Mouse (Mus musculus) urinary bladder, postnatal 14 days (tissue): ENCODE data around the gene Pcif1.

ENCODE experiments used
- DNase-seq: peaks from one replicate; pipeline ENCODE4 v3.0.0; 2021; ENCODE audit warnings: low spot score

Gene Pcif1

DNA sequence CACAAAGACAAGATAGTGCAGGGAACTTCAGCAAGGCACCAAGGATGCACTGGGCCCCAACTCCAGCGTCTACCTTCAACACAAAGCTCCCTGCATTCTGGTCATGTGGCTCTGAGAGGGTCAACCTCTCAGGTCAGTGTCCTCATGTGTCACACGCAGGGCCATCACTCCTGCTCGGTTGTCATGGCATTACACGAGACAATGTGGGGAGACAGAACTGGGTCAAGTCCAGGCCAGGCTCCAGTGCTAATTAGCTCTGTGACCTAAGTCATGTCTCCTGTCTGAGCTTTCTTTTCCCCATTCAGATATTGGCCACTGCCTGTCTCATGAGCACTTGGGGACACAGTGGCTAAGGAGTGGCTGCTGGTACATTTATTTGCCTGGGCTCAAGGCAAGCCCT, 44.2 kb downstream of the Pcif1 start:
- no peak for DNase-seq

DNA sequence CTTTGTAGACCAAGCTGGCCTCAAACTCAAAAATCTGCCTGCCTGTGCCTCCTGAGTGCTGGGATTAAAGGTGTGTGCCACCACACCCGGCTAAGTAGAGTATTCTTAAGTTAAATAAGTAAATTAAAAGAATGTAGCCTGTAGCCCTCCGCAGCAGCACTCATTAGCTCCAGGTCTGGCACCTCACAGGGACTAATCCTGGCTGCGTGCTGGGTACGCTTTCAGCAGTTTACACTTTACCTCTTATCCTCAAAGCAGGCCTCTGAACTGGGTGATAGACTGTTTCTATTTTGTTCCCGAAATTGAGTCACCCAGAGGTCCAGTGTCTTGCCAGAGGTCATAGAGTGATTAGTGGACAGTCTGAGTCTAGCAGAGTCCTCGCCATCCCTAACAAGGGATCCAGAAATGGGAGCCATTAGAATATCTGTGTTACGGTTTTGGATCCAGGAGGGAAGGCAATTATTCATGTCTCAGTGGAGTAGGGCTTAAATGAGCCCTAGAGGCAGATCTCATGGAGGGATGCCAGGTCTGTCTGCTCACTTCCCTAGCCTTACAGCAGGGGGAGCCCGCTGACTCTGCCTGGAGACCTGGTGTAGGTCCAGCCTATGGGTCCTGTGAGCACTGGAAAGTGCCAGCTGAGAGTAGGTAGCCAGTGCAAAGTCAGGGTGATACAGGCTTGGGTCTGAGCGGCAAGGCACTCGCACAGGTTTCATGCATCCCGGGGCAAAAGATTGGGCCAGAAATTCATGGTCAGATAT, 45.2 kb downstream of the Pcif1 start:
- peak; percentile 86 for DNase-seq

DNA sequence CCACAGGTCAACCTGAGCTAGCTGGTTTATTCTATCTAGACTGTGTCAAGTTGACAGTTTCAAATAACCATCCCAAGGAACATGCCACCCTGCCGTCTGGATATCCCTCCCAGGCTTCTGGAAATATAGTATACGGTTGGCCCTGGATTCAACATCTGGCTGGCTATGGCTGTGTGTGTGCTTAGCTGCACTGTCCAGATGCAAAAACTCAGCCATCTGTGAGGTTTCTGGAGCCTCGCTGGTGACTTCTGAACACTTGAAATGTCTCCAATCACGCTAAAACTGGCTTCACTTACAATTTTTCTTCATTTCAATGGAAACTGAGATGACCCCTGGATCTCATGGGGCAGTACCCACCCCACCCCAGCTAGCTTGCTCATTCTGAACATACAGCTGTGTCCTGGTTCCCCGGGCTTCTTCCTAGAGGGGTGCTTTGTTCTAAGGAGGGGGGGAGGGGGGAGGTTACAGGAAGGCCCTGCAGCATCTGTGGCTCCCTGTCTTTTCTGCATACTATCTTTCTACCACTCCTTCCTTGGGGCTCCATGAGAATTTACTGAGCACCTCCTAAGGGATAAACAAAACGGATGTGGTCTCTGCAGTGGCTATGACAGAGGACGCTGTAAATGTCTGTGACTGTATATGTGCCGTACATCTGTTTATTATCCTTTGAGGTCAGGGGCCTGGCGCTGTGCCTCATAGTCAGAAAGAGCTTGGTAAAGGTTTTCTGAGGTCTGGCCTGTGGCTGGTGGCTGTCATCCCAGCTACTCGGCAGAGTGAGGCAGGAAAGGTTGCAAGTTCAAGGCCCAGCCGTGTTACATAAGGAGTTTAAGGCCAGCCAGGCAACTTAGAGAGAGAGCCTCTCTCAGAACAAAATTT, 51.8 kb downstream of the Pcif1 start:
- DNase-seq = no peak

DNA sequence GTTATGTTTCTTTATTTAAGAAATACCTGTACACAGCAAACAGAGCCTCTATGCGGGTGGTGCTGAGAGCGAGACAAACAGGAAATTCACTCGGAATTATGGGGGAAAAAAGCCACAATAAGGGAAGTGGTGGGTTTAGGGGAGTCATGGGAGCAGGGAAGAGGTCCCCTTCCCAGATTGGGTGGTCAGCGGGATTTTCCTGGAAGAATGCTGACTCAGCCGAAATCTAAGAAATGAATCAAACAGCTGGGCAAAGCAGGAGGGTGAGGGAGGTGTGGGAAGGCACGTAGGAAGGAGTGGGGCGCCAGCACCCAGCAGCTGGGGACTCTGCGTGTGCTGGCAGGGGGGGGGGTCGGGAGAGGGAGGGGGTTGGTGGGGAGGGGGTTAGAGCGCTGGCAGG, 54.4 kb downstream of the Pcif1 start:
- DNase-seq = no peak

DNA sequence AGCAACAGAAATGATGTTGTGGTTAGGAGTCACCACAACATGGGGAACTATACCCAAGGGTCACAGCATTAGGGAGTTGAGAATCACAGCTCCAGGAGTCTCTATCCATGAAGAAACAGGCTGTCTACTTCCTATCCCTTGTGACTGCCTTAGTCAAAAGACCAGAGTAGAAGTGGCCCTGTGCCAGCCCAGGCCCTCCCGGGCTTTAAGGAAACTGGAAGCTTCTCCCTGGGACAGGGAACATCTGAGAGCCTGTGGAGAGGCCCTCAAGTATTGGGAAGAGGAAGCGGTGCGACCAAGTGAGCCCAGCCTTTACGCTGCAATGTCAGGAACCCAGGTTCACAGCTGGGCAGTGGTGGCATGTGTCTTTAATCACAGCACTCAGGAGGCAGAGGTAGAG, 56.9 kb downstream of the Pcif1 start:
- DNase-seq = no peak

DNA sequence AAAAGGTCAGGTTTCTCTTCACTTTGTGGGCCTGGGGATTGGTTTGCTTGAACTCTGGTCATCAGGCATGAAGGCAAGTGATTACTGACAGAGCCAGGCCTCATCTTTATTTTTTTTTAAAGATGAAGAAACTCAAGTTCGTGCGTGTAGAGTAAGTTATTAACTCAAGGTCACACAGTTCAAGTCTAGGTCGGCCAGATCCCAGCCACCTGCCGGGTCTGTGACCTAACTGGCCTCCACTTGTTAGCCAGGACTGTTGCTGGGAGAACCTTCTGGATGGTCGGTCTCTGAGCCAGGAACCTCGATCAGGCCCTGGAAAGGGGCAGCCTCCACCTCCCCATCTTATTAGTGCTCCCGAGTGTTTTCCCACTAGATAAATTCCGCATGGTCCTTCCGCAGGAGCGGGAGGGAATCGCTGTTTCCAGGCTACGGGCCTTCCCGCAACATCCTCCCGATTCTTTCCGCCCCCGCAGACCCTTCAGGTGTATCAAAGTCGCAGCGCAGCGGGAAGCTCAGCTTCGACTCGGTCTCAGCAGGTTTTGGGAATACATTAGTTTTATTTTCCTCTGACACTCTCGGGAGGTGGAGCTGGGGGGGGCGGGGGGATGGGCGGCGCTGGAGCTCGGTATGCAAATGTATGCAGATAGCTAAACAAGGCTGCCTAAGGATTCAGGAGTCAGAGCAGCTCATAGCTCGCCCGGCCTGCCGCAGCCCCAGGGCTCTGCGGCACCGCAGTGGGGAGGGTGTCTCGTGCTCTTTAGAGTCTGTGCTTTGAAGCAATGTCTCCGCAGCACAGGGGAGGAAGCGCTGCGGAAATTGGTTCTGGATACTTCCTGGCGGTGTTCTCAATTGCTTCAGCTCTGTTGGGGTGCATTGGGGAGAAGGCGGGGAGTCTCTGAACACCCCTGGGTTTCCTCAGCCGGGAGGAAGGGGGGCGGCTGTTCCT, 59.3 kb downstream of the Pcif1 start:
- no peak for DNase-seq

DNA sequence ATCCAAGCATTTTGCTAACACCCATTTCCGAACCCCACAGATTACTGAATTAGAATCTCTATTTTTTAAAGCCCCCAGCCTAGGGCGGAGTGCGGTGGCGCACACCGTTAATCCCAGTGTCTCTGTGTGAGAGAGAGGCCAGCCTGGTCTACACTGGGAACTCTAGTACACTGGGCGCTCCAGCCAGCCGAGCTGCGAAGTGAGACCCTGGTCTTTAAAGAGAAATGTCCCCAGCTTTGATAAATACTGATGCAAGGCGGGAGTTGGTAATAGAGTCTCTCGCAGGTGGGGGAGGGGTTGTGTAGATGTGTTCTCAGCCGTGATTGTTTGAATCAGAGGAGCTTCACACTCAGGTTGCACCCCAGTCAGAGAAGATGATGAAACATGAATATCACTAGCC, 60.0 kb downstream of the Pcif1 start:
- no peak for DNase-seq

DNA sequence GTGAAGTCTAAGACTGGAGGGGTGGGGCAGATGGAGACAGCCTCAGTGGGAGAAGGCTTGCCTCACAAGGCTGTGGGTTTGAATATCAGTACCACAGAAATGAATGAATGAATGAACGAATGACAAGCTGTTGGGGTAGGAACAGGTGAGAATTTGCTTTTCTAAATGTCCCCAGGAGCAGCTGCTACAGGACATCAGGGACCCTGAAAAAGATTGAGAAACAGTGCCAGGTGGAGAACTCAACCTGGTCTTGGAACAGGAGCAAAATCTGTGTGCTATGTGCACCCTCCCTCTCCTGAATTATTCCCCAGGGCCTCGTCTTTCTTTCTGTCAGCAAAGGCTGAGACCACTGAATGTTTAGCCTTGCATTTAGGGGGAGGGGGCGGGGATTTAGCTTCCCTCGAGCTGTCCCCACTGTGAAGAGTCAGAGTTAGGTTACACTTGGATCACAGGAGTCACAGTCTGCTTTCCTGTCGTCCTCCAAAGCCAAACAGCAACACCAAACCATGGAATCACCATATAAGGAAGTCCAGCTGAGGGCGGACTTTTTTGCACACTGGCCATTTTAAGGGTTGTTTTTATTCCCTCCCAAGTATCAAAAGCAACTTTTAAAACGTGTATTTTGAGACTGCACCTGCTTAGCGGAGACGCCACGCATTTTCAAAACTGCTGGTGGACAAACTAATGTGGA, 61.2 kb downstream of the Pcif1 start, which contains the start of gene Mmp9:
TSS of gene Mmp9 (plus strand) at position 641 of the 691 bp plus-strand sequence.
- DNase-seq = no peak

DNA sequence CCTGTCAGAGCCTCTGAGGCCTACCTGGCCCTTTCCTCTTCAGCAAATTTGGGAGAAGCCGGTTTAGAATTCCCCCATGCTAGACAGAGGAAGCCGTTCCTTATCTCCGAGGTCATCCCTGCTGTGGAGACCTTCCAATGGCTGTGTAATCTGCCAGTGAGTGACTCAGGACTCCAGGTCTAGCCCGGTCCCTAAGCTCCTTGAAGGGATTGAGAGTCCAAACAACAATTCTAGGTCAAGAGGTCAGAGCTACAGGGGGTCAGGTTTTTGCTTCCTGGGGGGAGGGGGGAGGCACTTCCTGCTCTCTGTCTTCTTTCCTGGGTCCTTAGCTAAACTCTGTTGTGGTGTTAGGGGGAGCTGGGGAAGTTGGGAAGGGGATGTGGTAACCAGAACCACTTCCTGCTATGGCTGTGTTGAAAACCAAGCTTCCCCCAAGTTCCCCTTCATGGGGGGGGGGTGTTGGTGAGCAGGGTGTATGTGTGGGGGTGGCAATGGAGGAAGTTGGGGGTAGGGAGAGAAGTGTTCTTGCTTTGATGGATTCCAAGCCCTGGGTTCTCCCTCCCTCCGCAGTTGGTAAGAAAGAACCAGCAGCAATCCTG, 63.7 kb downstream of the Pcif1 start:
- no peak for DNase-seq
